Mouse (Mus musculus): ENCODE data around the gene Nf2. TPM values are rescaled to one million over a fixed set of nuclear protein-coding genes. Genes with fewer than 3 reads are reported as not detected.

Nf2 gene
- polyA plus RNA-seq, 1 experiment: 51.1 TPM

DNA sequence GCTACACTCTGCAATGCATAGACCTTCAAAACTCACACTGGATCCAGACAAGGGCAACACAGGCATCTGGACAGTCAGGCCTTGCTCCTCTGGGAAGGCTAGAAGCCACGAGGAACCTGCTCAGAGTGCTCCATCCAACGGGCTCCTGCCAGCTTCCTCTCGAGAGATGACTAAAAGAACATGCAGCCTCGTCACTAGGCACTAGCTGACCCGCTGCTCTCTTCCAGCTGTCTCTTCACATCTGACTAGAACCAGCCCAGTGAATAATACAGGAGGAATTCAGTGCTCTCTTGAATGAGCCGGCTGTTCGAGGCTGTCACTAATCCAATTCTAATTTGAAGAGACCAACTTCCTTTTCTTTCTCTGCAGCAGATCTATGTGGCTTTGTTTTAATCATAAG lies 77.6 kb downstream of the Nf2 start:
- Histone ChIP-seq H3K79me2 (ENCODE audit: control insufficient read depth, insufficient read depth) (no peaks in the 10 kb centered on the region), H3ac (ENCODE audit: control insufficient read depth, insufficient read length) (no peak overlapping the region), H3K36me3 (ENCODE audit: control insufficient read depth, insufficient read depth) (no peaks in the 10 kb centered on the region), H3K4me3 (no peak overlapping the region), H3K4me2 (ENCODE audit: low read depth) (peak overlapping the region; percentile 28), H3K27me3 (ENCODE audit: control insufficient read depth, insufficient read depth, insufficient read length) (no peaks in the 10 kb centered on the region)
- TF ChIP-seq TCF3 (IDR thresholded peaks at IDR 0.05; ENCODE audit: insufficient read length, low read depth): no peak
- TF ChIP-seq MYOG (IDR thresholded peaks at IDR 0.05; ENCODE audit: control insufficient read depth in 1 of 3, insufficient read depth in 1 of 3, insufficient read length in 2 of 3, low read depth in 2 of 3): peak in 2 of 3 experiments; percentile 38 to 41
- TF ChIP-seq POLR2AphosphoS2 (IDR thresholded peaks at IDR 0.05; ENCODE audit: insufficient read length, low read depth): no peak
- TF ChIP-seq MYOD1 (IDR thresholded peaks at IDR 0.05; ENCODE audit: control insufficient read depth in 1 of 3, insufficient read length in 2 of 3, low read depth in 2 of 3): peak in 2 of 3 experiments; percentile 79 to 80

DNA sequence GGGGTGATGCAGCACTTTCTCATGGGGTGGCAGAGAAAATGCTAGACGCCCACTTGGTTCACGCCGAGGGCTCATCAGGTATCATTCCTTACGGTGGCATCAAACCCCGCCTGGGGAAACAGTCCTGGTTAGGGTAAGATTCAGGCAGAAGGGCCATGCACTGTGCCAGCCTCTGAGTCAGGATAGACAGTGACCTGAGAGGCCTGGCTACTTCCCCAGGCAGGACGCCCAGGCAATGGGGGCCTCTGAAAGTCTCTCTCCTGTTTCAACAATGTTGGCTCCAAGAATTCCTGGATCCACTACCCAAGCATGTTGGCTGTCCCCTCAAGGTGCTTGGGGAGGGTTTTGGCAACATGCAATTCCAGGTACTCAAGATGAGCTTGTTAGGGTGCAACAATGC lies 79.5 kb downstream of the Nf2 start:
- Histone ChIP-seq H3K36me3 (ENCODE audit: control insufficient read depth, insufficient read depth) (no peaks in the 10 kb centered on the region), H3K79me2 (ENCODE audit: control insufficient read depth, insufficient read depth) (no peaks in the 10 kb centered on the region), H3K4me3 (no peak overlapping the region), H3K4me2 (ENCODE audit: low read depth) (no peak overlapping the region), H3K27me3 (ENCODE audit: control insufficient read depth, insufficient read depth, insufficient read length) (no peaks in the 10 kb centered on the region), H3ac (ENCODE audit: control insufficient read depth, insufficient read length) (no peak overlapping the region)
- TF ChIP-seq POLR2AphosphoS2 (IDR thresholded peaks at IDR 0.05; ENCODE audit: insufficient read length, low read depth): no peak
- TF ChIP-seq SRF (IDR thresholded peaks at IDR 0.05; ENCODE audit: control insufficient read depth, insufficient read length, low read depth): no peak
- no peak for TF ChIP-seq POLR2A (IDR thresholded peaks at IDR 0.05; ENCODE audit: insufficient read length, low read depth)
- no peak for TF ChIP-seq CEBPB (IDR thresholded peaks at IDR 0.05; ENCODE audit: insufficient read depth, poor library complexity, severe bottlenecking)
- no peak for TF ChIP-seq MYOD1 (IDR thresholded peaks at IDR 0.05; ENCODE audit: control insufficient read depth in 1 of 3, insufficient read length in 2 of 3, low read depth in 2 of 3)
- TF ChIP-seq TCF12 (IDR thresholded peaks at IDR 0.05; ENCODE audit: insufficient read depth, poor library complexity, severe bottlenecking): no peak
- TF ChIP-seq E2F4 (IDR thresholded peaks at IDR 0.05; ENCODE audit: insufficient read depth): no peak
- TF ChIP-seq REST (IDR thresholded peaks at IDR 0.05; ENCODE audit: insufficient read depth, insufficient read length): no peak
- TF ChIP-seq USF1 (IDR thresholded peaks at IDR 0.05; ENCODE audit: low read depth): no peak
- TF ChIP-seq MYOG (IDR thresholded peaks at IDR 0.05; ENCODE audit: control insufficient read depth in 1 of 3, insufficient read depth in 1 of 3, insufficient read length in 2 of 3, low read depth in 2 of 3): no peak
- no peak for TF ChIP-seq TCF3 (IDR thresholded peaks at IDR 0.05; ENCODE audit: insufficient read length, low read depth)
- TF ChIP-seq MAX (IDR thresholded peaks at IDR 0.05; ENCODE audit: low read depth): no peak

DNA sequence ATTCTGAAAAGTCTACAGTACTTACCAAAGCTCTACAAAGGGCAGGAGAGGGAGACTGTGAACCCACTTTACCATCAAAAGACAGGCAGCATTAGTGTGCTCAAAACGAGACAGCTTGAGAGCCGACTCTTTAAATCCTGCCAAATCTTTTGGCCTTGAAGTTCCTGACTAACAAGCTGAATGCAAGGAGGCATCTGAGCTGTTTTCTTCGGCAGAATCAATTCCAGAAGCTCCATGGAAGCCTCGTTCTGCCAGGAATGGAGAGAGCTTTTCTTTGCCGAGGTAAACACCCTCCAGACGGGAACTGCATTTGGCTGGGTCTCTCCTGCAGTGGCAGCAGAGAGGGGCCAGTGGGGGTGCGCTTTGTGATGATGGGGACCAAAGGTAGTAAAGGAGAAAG lies 80.0 kb downstream of the Nf2 start:
- TF ChIP-seq TCF12 (IDR thresholded peaks at IDR 0.05; ENCODE audit: insufficient read depth, poor library complexity, severe bottlenecking) (no peak), TCF3 (IDR thresholded peaks at IDR 0.05; ENCODE audit: insufficient read length, low read depth) (no peak), POLR2A (IDR thresholded peaks at IDR 0.05; ENCODE audit: insufficient read length, low read depth) (no peak)
- Histone ChIP-seq H3K4me3 (no peak overlapping the region), H3K27me3 (ENCODE audit: control insufficient read depth, insufficient read depth, insufficient read length) (no peaks in the 10 kb centered on the region), H3K79me2 (ENCODE audit: control insufficient read depth, insufficient read depth) (no peaks in the 10 kb centered on the region), H3ac (ENCODE audit: control insufficient read depth, insufficient read length) (no peak overlapping the region), H3K4me2 (ENCODE audit: low read depth) (no peak overlapping the region), H3K36me3 (ENCODE audit: control insufficient read depth, insufficient read depth) (no peaks in the 10 kb centered on the region)

DNA sequence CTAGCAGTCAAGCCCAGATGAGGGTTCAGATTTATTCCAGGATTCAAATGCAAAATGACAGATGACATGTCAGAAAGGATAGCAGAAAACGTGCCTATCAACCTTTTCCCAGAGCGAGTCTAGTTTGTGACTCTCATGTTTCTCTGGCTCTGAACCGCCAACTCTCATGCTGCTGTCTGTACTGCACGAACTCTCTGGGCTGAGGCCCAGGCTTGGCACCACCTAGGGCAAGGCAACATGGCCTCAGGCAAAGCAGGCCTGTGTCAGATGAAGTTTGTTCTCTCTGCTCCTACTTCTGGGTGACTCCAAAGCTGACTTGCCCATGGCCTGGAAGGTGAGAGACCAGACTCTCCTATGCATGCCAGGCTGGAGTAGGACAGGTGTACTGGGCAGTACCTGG lies 80.9 kb downstream of the Nf2 start:
- Histone ChIP-seq H3K4me2 (ENCODE audit: low read depth) (no peak overlapping the region), H3K36me3 (ENCODE audit: control insufficient read depth, insufficient read depth) (no peaks in the 10 kb centered on the region), H3ac (ENCODE audit: control insufficient read depth, insufficient read length) (no peak overlapping the region), H3K4me3 (no peak overlapping the region), H3K79me2 (ENCODE audit: control insufficient read depth, insufficient read depth) (no peaks in the 10 kb centered on the region), H3K27me3 (ENCODE audit: control insufficient read depth, insufficient read depth, insufficient read length) (no peaks in the 10 kb centered on the region)
- TF ChIP-seq CEBPB (IDR thresholded peaks at IDR 0.05; ENCODE audit: insufficient read depth, poor library complexity, severe bottlenecking) (no peak), MYOG (IDR thresholded peaks at IDR 0.05; ENCODE audit: control insufficient read depth in 1 of 3, insufficient read depth in 1 of 3, insufficient read length in 2 of 3, low read depth in 2 of 3) (no peak), POLR2A (IDR thresholded peaks at IDR 0.05; ENCODE audit: insufficient read length, low read depth) (peak; percentile 14), TCF12 (IDR thresholded peaks at IDR 0.05; ENCODE audit: insufficient read depth, poor library complexity, severe bottlenecking) (no peak)

DNA sequence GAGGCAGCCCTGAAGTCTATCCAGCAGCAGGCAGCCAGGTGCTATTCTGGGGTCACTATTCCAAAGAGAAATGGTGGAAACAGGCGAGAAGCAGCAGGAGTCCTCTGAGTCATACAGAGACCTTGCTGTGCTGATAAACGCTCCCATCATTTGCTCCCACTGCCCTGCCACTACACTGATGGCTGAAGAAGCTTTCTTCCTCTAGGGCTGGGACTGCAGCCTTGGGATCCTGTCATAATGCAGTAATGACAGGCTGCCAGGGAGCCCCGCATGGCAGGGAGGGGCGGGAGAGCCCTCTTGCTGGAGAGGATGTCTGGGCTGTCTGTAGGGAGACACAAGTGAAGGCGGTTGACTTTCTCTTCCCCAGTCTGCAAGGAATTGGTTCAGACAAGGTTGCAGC lies 84.9 kb downstream of the Nf2 start:
- Histone ChIP-seq H3K4me3 (no peak overlapping the region), H3K27me3 (ENCODE audit: control insufficient read depth, insufficient read depth, insufficient read length) (peaks cover 8% of the 10 kb centered on the region), H3K36me3 (ENCODE audit: control insufficient read depth, insufficient read depth) (no peaks in the 10 kb centered on the region), H3K4me2 (ENCODE audit: low read depth) (no peak overlapping the region), H3ac (ENCODE audit: control insufficient read depth, insufficient read length) (no peak overlapping the region), H3K79me2 (ENCODE audit: control insufficient read depth, insufficient read depth) (no peaks in the 10 kb centered on the region)
- TF ChIP-seq POLR2A (IDR thresholded peaks at IDR 0.05; ENCODE audit: insufficient read length, low read depth) (no peak), MYOD1 (IDR thresholded peaks at IDR 0.05; ENCODE audit: control insufficient read depth in 1 of 3, insufficient read length in 2 of 3, low read depth in 2 of 3) (no peak), REST (IDR thresholded peaks at IDR 0.05; ENCODE audit: insufficient read depth, insufficient read length) (no peak), USF1 (IDR thresholded peaks at IDR 0.05; ENCODE audit: low read depth) (no peak)

DNA sequence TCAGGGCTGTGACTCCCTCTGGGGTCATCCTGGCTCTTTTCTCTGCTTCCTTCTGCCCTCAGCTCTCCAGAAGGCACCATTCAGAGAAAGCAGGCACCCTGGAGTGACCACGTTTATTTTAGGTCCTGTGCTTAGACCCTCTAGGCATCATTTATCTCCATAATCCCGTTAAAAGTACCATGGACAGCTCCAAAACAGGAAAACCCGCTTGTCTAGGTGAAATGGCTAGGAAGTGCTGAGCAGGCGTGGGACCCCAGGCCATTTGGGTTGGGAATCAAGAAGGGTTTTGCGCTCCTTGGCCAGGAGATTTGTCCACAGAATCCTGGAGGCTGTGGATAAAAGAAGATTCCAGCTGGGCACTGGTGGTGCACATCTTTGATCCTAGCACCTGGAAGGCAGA lies 85.7 kb downstream of the Nf2 start:
- Histone ChIP-seq H3K79me2 (ENCODE audit: control insufficient read depth, insufficient read depth) (no peaks in the 10 kb centered on the region), H3K36me3 (ENCODE audit: control insufficient read depth, insufficient read depth) (no peaks in the 10 kb centered on the region), H3K27me3 (ENCODE audit: control insufficient read depth, insufficient read depth, insufficient read length) (peaks cover 8% of the 10 kb centered on the region), H3ac (ENCODE audit: control insufficient read depth, insufficient read length) (no peak overlapping the region), H3K4me3 (no peak overlapping the region), H3K4me2 (ENCODE audit: low read depth) (no peak overlapping the region)
- TF ChIP-seq USF1 (IDR thresholded peaks at IDR 0.05; ENCODE audit: low read depth): no peak
- TF ChIP-seq REST (IDR thresholded peaks at IDR 0.05; ENCODE audit: insufficient read depth, insufficient read length): peak; percentile 64

Measured in myocyte (in vitro differentiated cells).